Mouse (Mus musculus): ENCODE measurements at regions not wholly inside any gene's neighbourhood (a gene's known extent, or its start where the extent isn't known, plus 50 kb on each side); places are given as distances from the start of the nearest gene placed in this dataset.
A peak's percentile ranks its signal among the peaks of the same experiment; 100 is the strongest.
"Not testable (repeated sequence)": the region's sequence is repeated elsewhere in the genome, so short reads cannot be mapped to it uniquely, and the experiment has no call there.

DNA sequence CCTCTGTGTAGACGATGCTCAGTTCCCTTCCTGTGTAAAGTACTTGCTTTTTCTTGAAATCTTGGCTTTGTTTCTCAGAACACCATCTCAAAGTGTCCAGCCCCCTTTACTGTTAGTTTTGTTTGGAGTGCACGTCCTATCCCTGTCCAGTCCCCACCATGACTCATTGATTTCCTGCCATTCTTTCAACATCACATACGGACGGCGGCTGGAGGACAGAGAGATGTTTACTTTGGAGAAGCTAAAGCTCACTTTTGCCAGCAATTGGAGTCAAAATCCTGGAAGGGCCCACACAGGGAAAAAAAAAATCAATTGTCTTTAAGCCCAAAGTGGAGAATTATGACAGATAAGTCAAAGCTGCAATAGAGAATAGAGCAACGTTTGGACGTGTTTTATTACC, 51.8 kb downstream of the Gm5426 start:
- DNase-seq: peak; percentile 59

DNA sequence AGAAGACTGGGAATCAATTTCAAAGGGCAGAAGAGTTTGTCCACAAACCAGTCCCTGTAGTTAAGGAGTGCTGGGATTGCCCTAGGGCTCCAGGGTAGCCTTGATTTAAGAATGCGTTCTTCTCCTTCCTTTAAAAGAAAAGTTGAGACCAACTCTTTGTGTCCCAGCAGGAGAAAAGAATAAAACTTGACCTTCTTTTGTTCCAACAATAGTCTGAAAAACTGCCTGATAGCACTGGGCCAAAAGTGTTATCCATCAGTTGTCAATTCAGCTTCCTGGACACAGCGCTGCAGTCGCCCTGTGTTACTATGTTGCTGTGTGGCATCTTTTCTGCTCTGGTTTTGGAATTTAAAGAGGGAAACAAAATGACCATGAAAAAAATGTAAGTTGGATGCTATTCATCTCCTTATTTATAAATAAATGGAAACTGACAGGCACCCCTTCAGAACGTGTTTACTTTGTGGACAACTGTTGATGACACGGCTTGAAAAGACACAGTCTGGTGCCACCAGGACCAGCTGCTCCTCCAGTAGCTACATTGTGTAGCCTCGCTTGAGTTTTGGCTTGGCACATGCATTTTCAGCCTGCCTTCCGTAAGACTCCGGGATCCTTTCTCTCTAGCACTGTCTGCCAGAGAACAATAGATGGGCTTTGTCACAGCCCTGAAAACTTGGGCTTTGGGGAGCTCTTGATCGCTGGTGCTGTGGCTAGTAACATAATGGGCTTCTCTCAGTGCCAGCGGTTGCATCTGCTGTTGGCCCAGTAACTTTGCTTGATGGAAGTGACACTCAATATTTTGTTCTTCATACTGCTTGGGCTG, 54.0 kb downstream of the Gm5426 start:
- peak; percentile 40 for DNase-seq

GRCm38 (mm10) chr10:96200932-96201641, 64.7 kb downstream of the Gm5426 start:
- peak; percentile 54 for DNase-seq

DNA sequence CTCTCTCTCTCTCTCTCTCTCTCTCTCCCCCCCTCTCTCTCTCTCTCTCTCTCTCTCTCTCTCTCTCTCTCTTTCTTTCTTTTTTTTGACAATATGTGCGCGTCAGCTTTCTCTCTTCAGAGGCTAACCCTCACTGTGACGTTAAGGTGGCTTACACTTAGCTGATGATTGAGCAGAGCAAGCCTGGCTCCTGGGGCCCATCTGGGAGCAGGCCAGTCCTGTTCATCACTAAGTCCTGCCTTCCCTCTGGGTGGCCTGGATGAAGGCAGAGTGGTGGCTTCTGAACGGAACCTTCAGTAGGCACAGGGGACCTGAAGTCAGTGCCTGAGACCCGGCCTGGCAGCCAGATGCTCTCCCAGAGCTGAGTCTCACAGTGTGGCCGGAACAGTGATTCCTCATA, 65.5 kb downstream of the Gm5426 start:
- no peak for DNase-seq

- DNase-seq: peak; percentile 27
These were observed 66.5 kb downstream of the Gm5426 start for GRCm38 (mm10) chr10:96202871-96203270.

- DNase-seq: no peak
These were observed 67.8 kb downstream of the Gm5426 start for GRCm38 (mm10) chr10:96204198-96204597.

- DNase-seq: peak; percentile 27
These were observed 72.8 kb downstream of the Gm5426 start for GRCm38 (mm10) chr10:96209171-96209570.

GRCm38 (mm10) chr10:96211189-96211588, 74.8 kb downstream of the Gm5426 start:
- no peak for DNase-seq

GRCm38 (mm10) chr10:96213876-96214275, 77.5 kb downstream of the Gm5426 start:
- peak; percentile 96 for DNase-seq

DNA sequence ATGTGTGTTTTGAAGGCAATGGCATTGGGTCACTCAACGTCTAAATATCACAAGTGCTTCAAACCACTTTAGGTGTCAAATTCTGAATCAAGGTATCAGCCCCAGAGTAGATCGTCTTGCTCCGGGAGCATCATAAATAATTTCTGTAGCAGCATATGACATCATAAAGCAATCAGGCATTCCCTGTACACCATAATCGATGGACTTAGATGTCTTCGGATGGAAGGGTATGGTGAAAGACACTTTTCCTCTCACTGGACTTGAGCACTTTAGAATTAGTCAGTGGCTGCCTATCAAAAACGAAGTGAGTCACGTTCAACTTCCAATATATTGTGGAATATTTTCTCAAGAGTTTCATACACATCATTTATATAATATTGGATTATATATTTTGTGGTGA, 77.9 kb downstream of the Gm5426 start:
- no peak for DNase-seq

DNA sequence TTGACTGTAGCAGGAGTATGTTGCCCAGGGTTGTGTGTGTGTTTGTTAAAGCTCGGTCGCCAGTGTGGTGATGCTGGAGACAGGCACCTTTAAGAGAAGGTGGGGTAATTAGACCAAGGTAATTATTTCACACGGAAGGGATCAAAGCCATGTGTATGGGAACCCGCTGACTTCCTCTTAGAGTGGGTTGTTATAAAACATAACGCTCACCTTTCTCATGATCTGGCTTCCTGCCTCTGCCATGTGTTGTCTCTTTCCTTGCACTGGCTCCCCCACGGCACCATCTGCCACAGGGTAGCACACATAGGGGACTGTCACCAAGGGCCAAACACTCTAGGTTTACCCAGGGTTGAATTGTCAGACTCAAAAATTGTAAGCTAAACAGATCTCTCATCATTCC, 78.5 kb downstream of the Gm5426 start:
- no peak for DNase-seq

DNA sequence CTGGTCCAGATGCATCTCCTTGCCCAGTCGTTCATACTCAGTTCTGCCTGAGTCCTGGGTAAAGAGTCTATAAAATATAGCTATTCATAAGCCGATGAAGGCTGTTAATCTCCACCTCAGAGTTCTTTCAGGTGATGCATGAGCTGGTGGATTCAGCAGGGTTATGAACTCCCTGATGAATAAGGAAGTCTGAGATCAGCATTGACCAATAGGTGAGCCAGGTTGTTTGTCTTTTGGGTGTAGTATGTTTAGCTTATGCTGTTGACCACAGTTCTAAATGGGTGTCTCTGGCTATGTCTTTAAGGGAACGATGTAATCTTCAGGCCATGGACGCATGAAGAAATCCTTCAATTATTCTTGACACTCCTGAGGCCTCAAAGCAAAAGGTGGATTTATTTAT, 84.3 kb downstream of the Gm5426 start:
- no peak for DNase-seq

DNA sequence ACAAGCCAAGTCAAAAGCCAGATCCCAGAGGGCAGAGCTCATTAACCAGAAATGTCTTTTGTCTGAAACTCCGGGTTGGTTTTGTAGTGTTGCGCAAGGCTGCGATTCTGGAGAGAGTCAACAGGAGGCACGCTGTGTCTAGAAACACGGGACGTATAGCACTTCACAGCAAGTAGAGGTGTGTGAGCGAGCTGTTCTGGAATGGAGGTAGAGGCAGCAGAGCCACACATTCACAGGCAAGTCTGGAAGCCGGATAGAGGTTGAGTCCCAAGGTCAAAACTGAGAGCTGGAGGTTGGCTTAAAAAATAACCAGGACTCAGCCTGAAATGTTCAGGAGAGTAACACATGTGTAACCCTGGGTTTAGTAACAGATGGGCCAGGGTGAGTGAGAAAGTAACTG, 94.0 kb downstream of the Gm5426 start:
- peak; percentile 52 for DNase-seq

- no peak for DNase-seq
These were observed 94.9 kb downstream of the Gm5426 start for GRCm38 (mm10) chr10:96231309-96231708.

DNA sequence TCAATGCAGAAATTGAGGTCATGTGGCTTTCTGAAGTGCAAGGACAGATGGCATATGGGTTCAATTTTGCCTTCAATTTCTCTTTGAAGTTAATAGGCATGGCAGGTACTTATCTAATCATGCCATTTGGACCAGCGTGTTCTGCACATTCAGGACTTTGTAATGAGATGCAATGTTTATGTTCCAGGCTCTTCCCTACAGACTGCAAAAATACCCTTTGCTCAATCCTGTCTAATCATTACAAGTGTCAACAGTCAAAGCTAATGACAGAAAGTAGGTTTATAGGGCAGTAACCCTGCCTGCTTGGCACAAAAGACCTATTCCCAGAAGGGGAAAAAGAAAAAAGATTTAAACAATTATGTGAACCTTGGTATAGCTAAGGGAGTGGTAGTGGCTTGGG, 96.5 kb downstream of the Gm5426 start:
- DNase-seq: no peak

GRCm38 (mm10) chr10:96234564-96235412, 98.4 kb downstream of the Gm5426 start:
- no peak for DNase-seq

- DNase-seq: not testable (repeated sequence)
These were observed 99.6 kb downstream of the Gm5426 start for GRCm38 (mm10) chr10:96236031-96236430.

DNA sequence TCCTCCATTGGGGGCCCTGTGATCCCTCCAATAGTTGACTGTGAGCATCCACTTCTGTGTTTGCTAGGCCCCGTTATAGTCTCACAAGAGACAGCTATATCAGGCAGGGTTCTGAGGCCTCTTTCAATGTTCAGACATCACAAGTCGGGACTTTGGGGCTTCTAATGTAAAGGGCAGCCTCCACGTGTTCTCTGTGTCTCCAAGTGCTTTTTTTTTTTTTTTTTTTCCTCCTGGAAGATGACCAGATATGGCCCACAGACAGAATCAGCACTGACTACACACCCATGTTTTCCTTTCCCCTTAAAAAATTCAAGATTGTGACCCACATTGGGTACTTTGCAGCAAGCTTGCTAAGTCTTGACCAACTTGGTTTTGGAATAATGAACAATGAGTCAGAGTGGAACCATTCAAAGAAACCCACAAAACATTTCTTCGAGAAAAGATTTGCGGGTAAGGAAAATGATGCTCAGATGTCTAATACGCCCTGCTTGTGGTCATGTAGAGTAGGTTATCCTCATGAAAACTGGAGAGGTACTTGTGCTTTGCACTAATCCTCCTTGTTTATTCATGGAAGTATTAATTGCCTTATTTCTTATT, 100.5 kb downstream of the Gm5426 start:
- no peak for DNase-seq

- DNase-seq: no peak
These were observed 101.2 kb downstream of the Gm5426 start for GRCm38 (mm10) chr10:96237572-96238130.

- DNase-seq: peak; percentile 22
These were observed 101.8 kb downstream of the Gm5426 start for GRCm38 (mm10) chr10:96238251-96238650.

GRCm38 (mm10) chr10:96238850-96239249, 102.4 kb downstream of the Gm5426 start:
- DNase-seq: no peak

DNA sequence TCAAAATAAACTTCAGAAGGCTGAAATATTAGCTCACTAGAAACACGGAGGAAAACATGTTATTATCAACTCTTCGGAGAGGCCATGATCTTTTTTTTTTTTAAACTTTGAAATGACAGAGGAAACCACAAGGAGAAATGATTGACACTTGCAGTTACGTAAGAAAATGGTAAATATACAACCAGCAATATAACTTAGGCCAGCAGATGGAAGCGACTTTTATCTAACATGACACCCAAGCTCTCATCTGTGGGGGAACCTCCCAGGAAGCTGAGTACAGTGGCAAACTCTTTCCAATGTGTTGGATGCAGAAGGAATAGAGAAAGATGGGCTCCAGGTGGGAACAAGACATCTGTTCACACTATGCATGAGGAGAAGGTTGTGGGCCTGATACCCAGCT, 104.2 kb downstream of the Gm5426 start:
- DNase-seq: no peak

DNA sequence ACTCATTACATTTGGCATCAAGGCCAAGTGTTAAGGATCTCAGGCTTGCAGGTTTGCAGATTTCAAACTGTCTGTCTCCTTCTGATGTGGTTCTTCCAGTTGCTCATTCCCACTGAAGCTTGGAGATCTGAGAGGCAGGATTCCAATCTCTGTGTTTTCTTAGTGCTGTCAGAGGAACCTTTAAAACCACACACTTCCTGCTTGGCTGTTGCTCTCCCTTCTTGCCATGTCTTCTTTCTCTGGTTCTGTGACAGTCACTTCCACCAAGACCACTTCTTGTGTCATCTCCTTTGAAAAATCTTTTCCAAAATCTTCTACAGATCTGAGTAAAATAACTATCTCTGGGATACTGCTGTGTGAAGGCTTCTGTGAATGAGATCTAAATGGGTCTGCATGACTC, 117.3 kb downstream of the Gm5426 start:
- DNase-seq: no peak
